Mouse (Mus musculus) stomach, postnatal 0 days (tissue): ENCODE results near the gene Tspan4.

Experiments
- CTCF ChIP-seq: IDR thresholded peaks from 2 replicates; pipeline ENCODE4 v1.5.1; 2016; ENCODE audit warnings: antibody characterized with exemption, low read depth, mild to moderate bottlenecking, moderate library complexity
- EP300 ChIP-seq: optimal IDR thresholded peaks from 2 replicates; pipeline ENCODE3; 2016; ENCODE audit warnings: antibody characterized with exemption

- no peak for TF ChIP-seq CTCF
- no peak for TF ChIP-seq EP300
Measured at GRCm38 (mm10) chr7:141466045-141466394, 9.0 kb upstream of the Tspan4 start.
